Mouse (Mus musculus): ENCODE measurements around the gene Grik3. TPM values are rescaled to one million over a fixed set of nuclear protein-coding genes. Genes with fewer than 3 reads are reported as not detected.

Gene Grik3
- polyA plus RNA-seq, 1 experiment from 2014 or later: 0.07 TPM

DNA sequence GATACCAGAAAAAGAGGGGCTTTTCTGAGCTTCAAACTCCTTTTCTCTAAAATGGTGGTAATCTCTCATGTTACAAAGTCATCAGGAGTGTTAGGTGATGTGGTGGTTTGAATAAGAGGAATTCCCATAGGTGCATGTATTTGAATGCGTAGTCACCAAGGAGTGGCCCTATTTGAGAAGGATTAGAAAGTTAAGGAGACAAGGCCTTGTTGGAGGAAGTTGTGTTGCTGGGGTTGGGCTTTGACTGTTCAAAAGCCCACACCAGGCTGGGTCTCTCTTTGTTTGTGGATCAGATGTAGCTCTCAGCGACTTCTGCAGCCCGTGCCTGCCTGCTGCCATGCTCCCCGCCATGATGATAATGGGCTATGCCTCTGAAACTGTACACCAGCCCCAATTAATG, 34.8 kb downstream of the Grik3 start:
- Histone ChIP-seq H3K9ac (ENCODE audit: low read depth, low read length) (no peak overlapping the region), H3K27ac (ENCODE audit: low read depth, low read length) (no peak overlapping the region), H3K4me1 (replicated peaks; ENCODE audit: control insufficient read depth, insufficient read depth, low read length) (no peaks in the 10 kb centered on the region), H3K4me2 (replicated peaks; ENCODE audit: low read depth) (no peak overlapping the region), H3K9me3 (ENCODE audit: control insufficient read depth) (no peaks in the 10 kb centered on the region), H3K27me3 (replicated peaks; ENCODE audit: control insufficient read depth, insufficient read depth, low read length) (no peaks in the 10 kb centered on the region), H3K36me3 (ENCODE audit: control insufficient read depth, insufficient read depth) (no peaks in the 10 kb centered on the region), H3K4me3 (ENCODE audit: low read depth, low read length) (no peak overlapping the region)
- ATAC-seq: no peak
- 91% methylated on average over 4 of the region's 4 CpGs for WGBS
- no peak for TF ChIP-seq CTCF (IDR thresholded peaks at IDR 0.05; ENCODE audit: low read depth)

DNA sequence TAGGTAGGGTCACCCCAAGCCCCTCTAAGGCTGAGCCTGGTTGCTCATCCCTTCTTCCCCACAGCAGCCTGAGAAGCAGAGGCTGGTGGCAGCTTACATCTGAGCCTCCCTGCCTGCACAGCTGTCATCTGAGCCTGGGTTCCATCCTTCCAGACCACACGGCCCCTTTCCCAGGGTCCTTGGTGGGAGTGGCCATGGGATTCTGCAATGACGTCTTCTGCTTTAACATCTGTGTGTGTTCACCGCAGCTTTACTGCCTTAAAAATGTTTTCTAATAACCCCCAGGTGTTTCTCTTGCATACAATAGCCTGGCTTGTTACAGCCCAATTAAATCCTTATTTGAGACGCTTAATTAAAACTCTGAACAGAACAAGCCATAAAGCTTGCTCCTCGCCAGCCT, 35.9 kb downstream of the Grik3 start:
- WGBS: 66% methylated on average over 5 of the region's 5 CpGs
- Histone ChIP-seq H3K9ac (ENCODE audit: low read depth, low read length) (no peak overlapping the region), H3K27me3 (replicated peaks; ENCODE audit: control insufficient read depth, insufficient read depth, low read length) (no peaks in the 10 kb centered on the region), H3K4me2 (replicated peaks; ENCODE audit: low read depth) (no peak overlapping the region), H3K4me3 (ENCODE audit: low read depth, low read length) (no peak overlapping the region), H3K27ac (ENCODE audit: low read depth, low read length) (no peak overlapping the region), H3K4me1 (replicated peaks; ENCODE audit: control insufficient read depth, insufficient read depth, low read length) (no peaks in the 10 kb centered on the region), H3K36me3 (ENCODE audit: control insufficient read depth, insufficient read depth) (no peaks in the 10 kb centered on the region), H3K9me3 (ENCODE audit: control insufficient read depth) (no peaks in the 10 kb centered on the region)
- no peak for ATAC-seq
- no peak for TF ChIP-seq CTCF (IDR thresholded peaks at IDR 0.05; ENCODE audit: low read depth)

DNA sequence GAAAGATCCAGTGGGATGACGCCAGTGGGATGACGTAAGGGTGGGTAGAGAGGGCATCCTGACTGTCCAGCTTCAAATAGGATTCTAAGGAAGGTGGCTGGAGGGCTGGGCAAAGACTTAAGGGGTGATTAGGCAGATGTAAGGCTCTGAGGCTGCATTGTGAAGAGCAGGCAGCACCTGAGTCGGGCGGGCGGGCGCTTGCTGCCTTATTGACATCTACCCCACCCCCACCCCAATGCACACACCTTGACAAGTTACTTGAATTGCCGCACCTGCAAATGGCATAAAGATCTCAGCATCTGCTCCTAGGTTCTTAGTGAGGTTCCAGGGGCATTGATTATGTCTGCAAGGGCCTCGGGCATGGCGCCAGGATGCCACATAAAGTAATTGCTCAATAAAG, 43.5 kb downstream of the Grik3 start:
- 32% methylated on average over 9 of the region's 9 CpGs for WGBS
- Histone ChIP-seq H3K9me3 (ENCODE audit: control insufficient read depth) (no peaks in the 10 kb centered on the region), H3K4me3 (ENCODE audit: low read depth, low read length) (no peak overlapping the region), H3K27ac (ENCODE audit: low read depth, low read length) (no peak overlapping the region), H3K36me3 (ENCODE audit: control insufficient read depth, insufficient read depth) (no peaks in the 10 kb centered on the region), H3K4me2 (replicated peaks; ENCODE audit: low read depth) (no peak overlapping the region), H3K27me3 (replicated peaks; ENCODE audit: control insufficient read depth, insufficient read depth, low read length) (no peaks in the 10 kb centered on the region; the same call in 1 of the 2 replicates), H3K9ac (ENCODE audit: low read depth, low read length) (no peak overlapping the region), H3K4me1 (replicated peaks; ENCODE audit: control insufficient read depth, insufficient read depth, low read length) (no peaks in the 10 kb centered on the region)
- no peak for TF ChIP-seq CTCF (IDR thresholded peaks at IDR 0.05; ENCODE audit: low read depth)
- ATAC-seq: no peak

DNA sequence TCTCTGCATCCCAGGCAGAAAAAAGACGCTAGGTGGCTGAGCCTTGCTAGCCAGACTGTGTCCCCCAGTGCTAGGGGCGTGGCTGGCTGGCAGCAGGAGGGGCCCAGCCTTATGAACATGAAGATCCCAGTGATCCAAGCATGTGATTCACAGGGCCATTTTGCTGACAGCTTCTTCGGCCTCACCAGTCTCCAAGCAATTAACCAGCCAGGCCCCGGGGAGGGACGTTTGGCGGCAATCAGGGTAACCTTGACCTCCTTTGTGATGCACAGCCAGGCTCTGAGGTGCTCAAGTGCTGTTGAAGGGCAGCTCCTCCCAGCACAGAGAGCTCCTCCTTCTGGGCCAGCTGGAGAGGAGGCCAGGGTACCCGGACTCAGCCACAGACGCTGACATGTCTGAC, 43.9 kb downstream of the Grik3 start:
- Histone ChIP-seq H3K27ac (ENCODE audit: low read depth, low read length) (no peak overlapping the region), H3K9me3 (ENCODE audit: control insufficient read depth) (no peaks in the 10 kb centered on the region), H3K9ac (ENCODE audit: low read depth, low read length) (no peak overlapping the region), H3K4me1 (replicated peaks; ENCODE audit: control insufficient read depth, insufficient read depth, low read length) (no peaks in the 10 kb centered on the region), H3K4me3 (ENCODE audit: low read depth, low read length) (no peak overlapping the region), H3K27me3 (replicated peaks; ENCODE audit: control insufficient read depth, insufficient read depth, low read length) (no peaks in the 10 kb centered on the region; the same call in 1 of the 2 replicates), H3K36me3 (ENCODE audit: control insufficient read depth, insufficient read depth) (no peaks in the 10 kb centered on the region), H3K4me2 (replicated peaks; ENCODE audit: low read depth) (no peak overlapping the region)
- ATAC-seq: no peak
- WGBS: 7% methylated on average over 8 of the region's 8 CpGs
- no peak for TF ChIP-seq CTCF (IDR thresholded peaks at IDR 0.05; ENCODE audit: low read depth)

DNA sequence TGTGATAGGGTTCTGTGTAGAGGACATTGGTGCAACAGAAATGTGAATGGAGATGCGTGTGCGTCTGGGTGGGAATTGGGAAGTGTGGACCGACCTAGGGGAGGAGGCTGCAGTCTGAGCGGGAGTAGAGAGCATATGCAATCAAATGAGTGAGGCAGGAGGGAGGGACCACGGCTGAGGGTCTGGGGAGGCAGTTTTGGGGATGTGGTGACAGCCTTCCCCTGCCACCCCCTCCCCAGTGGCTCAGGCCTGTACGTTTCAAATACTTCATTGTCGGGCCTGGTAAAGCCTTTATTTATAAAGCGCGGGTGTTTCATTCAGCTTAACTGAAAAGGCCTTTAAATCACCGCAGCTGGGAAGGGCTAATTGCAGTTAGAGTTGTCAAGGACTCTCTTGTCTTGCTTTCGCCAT, 44.5 kb downstream of the Grik3 start:
- no peak overlapping the region for H3K4me3 ChIP-seq (ENCODE audit: low read depth, low read length)
- no peaks in the 10 kb centered on the region for H3K36me3 ChIP-seq (ENCODE audit: control insufficient read depth, insufficient read depth)
- no peaks in the 10 kb centered on the region; the same call in 1 of the 2 replicates for H3K27me3 ChIP-seq (replicated peaks; ENCODE audit: control insufficient read depth, insufficient read depth, low read length)
- no peak overlapping the region for H3K9ac ChIP-seq (ENCODE audit: low read depth, low read length)
- no peak overlapping the region for H3K27ac ChIP-seq (ENCODE audit: low read depth, low read length)
- no peak overlapping the region for H3K4me2 ChIP-seq (replicated peaks; ENCODE audit: low read depth)
- no peaks in the 10 kb centered on the region for H3K4me1 ChIP-seq (replicated peaks; ENCODE audit: control insufficient read depth, insufficient read depth, low read length)
- 17% methylated on average over 11 of the region's 11 CpGs for WGBS
- no peak for ATAC-seq
- TF ChIP-seq CTCF (IDR thresholded peaks at IDR 0.05; ENCODE audit: low read depth): no peak
- no peaks in the 10 kb centered on the region for H3K9me3 ChIP-seq (ENCODE audit: control insufficient read depth)

DNA sequence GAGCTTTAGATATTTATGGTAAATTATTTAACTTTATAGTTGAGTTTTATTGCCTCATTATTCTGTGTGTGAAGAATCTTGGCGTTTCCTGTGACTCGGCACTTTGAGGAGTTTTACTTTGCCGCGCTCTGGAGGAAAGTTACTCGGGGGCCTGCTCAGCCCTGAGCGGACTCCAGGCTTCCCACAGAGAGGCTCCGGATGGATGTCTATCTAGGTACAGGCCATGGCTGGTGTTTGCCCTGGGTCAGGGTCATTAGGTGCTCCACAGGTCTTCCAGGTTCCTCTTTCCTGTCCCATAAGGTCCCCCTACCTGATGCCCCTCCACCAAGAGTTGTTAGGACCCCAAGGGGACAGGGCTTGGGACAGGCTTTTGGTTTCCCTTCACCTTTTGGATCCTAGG, 45.0 kb downstream of the Grik3 start:
- Histone ChIP-seq H3K36me3 (ENCODE audit: control insufficient read depth, insufficient read depth) (no peaks in the 10 kb centered on the region), H3K4me3 (ENCODE audit: low read depth, low read length) (no peak overlapping the region), H3K27ac (ENCODE audit: low read depth, low read length) (no peak overlapping the region), H3K4me2 (replicated peaks; ENCODE audit: low read depth) (no peak overlapping the region), H3K9me3 (ENCODE audit: control insufficient read depth) (no peaks in the 10 kb centered on the region), H3K4me1 (replicated peaks; ENCODE audit: control insufficient read depth, insufficient read depth, low read length) (no peaks in the 10 kb centered on the region), H3K9ac (ENCODE audit: low read depth, low read length) (no peak overlapping the region), H3K27me3 (replicated peaks; ENCODE audit: control insufficient read depth, insufficient read depth, low read length) (no peaks in the 10 kb centered on the region; the same call in 1 of the 2 replicates)
- WGBS: 24% methylated on average over 7 of the region's 7 CpGs
- no peak for TF ChIP-seq CTCF (IDR thresholded peaks at IDR 0.05; ENCODE audit: low read depth)
- no peak for ATAC-seq

DNA sequence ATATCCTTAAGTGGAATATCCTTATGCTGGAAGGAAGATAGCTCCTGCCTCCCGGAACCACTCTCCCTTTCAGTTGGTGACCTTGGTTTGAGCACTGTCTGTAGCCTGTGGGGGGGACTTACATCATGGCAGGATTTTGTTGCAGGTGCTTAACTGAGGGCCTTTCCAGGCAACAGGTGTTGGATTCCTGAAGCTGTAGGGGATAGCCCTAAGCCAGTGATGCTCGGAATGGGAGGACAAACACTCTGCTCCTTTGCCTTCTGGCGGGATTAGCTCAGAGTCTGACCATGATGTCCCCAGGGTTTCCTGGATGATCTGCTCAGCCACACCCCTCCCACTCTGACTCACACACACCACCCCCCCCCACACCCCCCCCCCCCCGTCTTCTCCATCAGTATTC, 45.5 kb downstream of the Grik3 start:
- no peak for ATAC-seq
- TF ChIP-seq CTCF (IDR thresholded peaks at IDR 0.05; ENCODE audit: low read depth): no peak
- H3K9ac ChIP-seq (ENCODE audit: low read depth, low read length): no peak overlapping the region
- H3K4me1 ChIP-seq (replicated peaks; ENCODE audit: control insufficient read depth, insufficient read depth, low read length): no peaks in the 10 kb centered on the region
- H3K27ac ChIP-seq (ENCODE audit: low read depth, low read length): no peak overlapping the region
- no peaks in the 10 kb centered on the region for H3K9me3 ChIP-seq (ENCODE audit: control insufficient read depth)
- H3K4me3 ChIP-seq (ENCODE audit: low read depth, low read length): no peak overlapping the region
- H3K4me2 ChIP-seq (replicated peaks; ENCODE audit: low read depth): no peak overlapping the region
- 27% methylated on average over 4 of the region's 4 CpGs for WGBS
- H3K27me3 ChIP-seq (replicated peaks; ENCODE audit: control insufficient read depth, insufficient read depth, low read length): no peaks in the 10 kb centered on the region; the same call in 1 of the 2 replicates
- H3K36me3 ChIP-seq (ENCODE audit: control insufficient read depth, insufficient read depth): no peaks in the 10 kb centered on the region

Data from intestine, postnatal 0 days (tissue).